Mouse (Mus musculus) olfactory bulb, adult 2 months (tissue): Measurements from ENCODE around the gene Aar2.

Experiments used
- CTCF ChIP-seq: fragments of 200-500 bp; IDR thresholded peaks from 2 replicates; pipeline ENCODE4 v1.5.1; 2012; ENCODE audit warnings: low read depth, mild to moderate bottlenecking, low read length, moderate library complexity; ENCODE audit not compliant: insufficient read depth
- POLR2A ChIP-seq: fragments of 200-500 bp; IDR thresholded peaks from 2 replicates; pipeline ENCODE4 v1.6.1; 2012; ENCODE audit warnings: mild to moderate bottlenecking, low read depth, low read length, moderate library complexity; ENCODE audit not compliant: insufficient read depth

- TF ChIP-seq POLR2A (no peak), CTCF (no peak)
These were observed 35.4 kb upstream of the Aar2 start for GRCm38 (mm10) chr2:156512028-156512427.
